Mouse (Mus musculus) limb, embryonic 10.5 days (tissue): ENCODE measurements at regions not wholly inside any gene's neighbourhood (a gene's known extent, or its start where the extent isn't known, plus 50 kb on each side); places are given as distances from the start of the nearest gene placed in this dataset.

Experiments
- DNase-seq: peaks from one replicate; pipeline ENCODE4 v3.0.0-alpha.2; 2017; ENCODE audit warnings: low spot score
- H3K27ac ChIP-seq: fragments of 300-500 bp; sonication (generic); 2 replicates; pipeline ENCODE4 v1.5.1; 2016; ENCODE audit warnings: mild to moderate bottlenecking
- H3K27me3 ChIP-seq: fragments of 300-500 bp; sonication (generic); 2 replicates; pipeline ENCODE4 v1.6.1; 2016; ENCODE audit warnings: low read depth, mild to moderate bottlenecking; ENCODE audit not compliant: poor library complexity, severe bottlenecking
- H3K36me3 ChIP-seq: fragments of 300-500 bp; sonication (generic); 2 replicates; pipeline ENCODE4 v1.6.1; 2016; ENCODE audit warnings: mild to moderate bottlenecking, moderate library complexity
- H3K4me1 ChIP-seq: fragments of 300-500 bp; sonication (generic); 2 replicates; pipeline ENCODE4 v1.6.1; 2016
- H3K4me3 ChIP-seq: fragments of 300-500 bp; sonication (generic); 2 replicates; pipeline ENCODE4 v1.5.1; 2016; ENCODE audit warnings: mild to moderate bottlenecking, moderate library complexity
- H3K9me3 ChIP-seq: fragments of 300-500 bp; sonication (generic); replicated peaks from 2 replicates; pipeline ENCODE4 v1.6.1; 2016; ENCODE audit warnings: mild to moderate bottlenecking
- WGBS: fragments of 180-500 bp; shearing (Covaris S2); methylation state at CpG from one replicate; pipeline ENCODE4 v1.1.7; 2016; 5-methylcytosine and 5-hydroxymethylcytosine counted together

DNA sequence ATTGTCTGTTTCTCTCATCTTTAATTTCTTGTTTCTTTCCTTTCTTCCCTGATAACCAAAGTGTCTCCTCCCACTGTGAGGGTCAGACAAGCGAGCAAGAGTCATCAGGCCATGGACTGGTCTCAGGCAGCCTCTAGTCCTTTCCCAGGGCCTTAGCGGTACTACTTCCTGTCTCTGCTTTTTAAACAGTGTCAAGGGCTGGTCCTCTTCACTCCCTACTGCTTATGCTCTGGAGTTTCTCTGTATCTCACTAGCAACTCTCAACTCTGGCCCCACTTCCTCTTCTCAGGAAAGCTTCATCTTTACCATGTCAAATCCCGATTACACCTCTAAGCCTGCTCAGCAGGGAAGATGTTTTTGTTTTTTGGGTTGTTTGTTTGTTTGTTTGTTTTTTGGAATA lies 124.1 kb downstream of the Pten start:
- Histone ChIP-seq H3K27me3 (no peaks in the 10 kb centered on the region), H3K9me3 (no peaks in the 10 kb centered on the region), H3K4me3 (no peak overlapping the region), H3K36me3 (no peaks in the 10 kb centered on the region), H3K4me1 (peaks cover 17% of the 10 kb centered on the region), H3K27ac (no peak overlapping the region)
- DNase-seq = no peak
- whole genome bisulfite sequencing = 83% methylated on average over 3 of the region's 3 CpGs

DNA sequence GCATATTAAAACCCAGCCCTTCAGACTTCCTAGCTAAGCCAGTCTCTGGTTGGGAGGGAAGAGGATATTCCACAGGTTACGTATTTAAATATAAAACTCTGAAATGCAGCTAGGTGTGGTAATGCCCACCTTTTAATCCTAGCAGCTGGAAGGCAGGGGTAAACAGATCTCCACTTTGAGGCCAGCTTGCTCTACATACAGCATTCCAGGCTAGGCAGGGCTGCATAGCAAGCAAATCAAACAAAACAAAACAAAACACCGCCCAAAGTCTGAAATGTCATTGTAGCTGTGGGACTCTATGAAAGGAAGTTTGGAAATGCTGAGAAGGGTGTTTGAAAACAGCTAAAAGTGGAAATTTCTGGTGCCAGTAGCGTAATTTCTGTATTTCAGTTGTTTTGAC lies 127.0 kb downstream of the Pten start:
- H3K4me1 ChIP-seq = peaks cover 20% of the 10 kb centered on the region

DNA sequence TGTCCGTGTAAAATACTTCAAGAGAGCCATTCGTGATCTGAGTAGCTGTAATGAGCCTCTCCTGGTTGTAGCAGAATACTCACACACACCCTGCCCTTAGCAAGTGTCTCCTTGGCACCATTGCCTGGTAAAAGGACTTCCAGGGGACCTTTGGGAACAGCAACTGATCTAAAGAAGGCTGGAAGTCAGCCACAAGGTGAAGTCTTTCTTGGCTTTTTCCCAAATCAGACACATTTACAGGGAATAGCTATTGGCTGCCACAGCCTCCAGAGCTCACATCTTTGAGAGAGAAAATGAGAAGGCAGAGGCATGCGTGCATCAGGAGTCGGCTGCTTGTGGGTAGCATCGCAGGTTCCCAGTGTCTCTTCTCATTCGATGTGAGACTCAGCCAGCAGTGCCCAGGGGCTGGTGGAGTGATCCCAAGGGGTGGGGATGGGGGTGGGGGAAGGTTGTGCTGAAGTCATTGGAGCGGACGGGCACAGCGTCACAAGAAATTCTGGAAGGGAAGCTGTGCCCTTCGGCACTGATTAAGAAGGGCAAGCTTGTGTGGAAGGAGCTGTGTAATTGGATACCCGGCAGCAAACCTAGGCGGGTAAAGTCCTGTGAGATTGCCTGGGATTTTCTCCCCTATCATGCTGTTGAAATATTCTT lies 128.3 kb downstream of the Pten start:
- DNase-seq = no peak
- H3K27ac ChIP-seq = no peak overlapping the region
- H3K9me3 ChIP-seq = no peaks in the 10 kb centered on the region
- WGBS = 47% methylated on average over 12 of the region's 12 CpGs
- no peak overlapping the region for H3K4me3 ChIP-seq
- H3K4me1 ChIP-seq = peaks cover 20% of the 10 kb centered on the region
- no peaks in the 10 kb centered on the region for H3K27me3 ChIP-seq
- no peaks in the 10 kb centered on the region for H3K36me3 ChIP-seq

More for the DNA sequence above, 127.0 kb downstream of the Pten start:
- Histone ChIP-seq H3K4me3 (no peak overlapping the region), H3K36me3 (no peaks in the 10 kb centered on the region), H3K27ac (no peak overlapping the region), H3K27me3 (no peaks in the 10 kb centered on the region), H3K9me3 (no peaks in the 10 kb centered on the region)
- 84% methylated on average over 3 of the region's 3 CpGs for WGBS
- DNase-seq = no peak

DNA sequence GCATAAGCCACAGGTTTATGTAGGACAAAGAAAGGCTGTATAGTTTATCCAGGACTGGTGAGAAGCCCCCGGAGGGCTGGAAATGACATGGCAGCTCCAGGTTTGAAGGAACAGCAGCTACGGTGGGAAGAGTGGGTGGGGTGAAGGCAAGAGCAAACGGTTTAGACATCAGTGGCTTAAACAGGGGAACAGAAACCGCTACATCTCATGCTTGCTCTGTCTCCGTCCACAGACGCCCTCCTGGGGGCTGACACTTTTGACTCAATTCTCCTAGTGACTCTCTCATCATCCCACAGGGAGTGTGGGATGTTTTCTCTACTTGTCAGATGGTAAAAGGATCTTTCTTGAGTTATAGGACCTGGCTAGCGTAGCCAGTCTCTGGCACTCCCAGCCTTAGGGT lies 129.9 kb downstream of the Pten start:
- H3K4me1 ChIP-seq = peaks cover 20% of the 10 kb centered on the region
- 77% methylated on average over 7 of the region's 7 CpGs for WGBS

DNA sequence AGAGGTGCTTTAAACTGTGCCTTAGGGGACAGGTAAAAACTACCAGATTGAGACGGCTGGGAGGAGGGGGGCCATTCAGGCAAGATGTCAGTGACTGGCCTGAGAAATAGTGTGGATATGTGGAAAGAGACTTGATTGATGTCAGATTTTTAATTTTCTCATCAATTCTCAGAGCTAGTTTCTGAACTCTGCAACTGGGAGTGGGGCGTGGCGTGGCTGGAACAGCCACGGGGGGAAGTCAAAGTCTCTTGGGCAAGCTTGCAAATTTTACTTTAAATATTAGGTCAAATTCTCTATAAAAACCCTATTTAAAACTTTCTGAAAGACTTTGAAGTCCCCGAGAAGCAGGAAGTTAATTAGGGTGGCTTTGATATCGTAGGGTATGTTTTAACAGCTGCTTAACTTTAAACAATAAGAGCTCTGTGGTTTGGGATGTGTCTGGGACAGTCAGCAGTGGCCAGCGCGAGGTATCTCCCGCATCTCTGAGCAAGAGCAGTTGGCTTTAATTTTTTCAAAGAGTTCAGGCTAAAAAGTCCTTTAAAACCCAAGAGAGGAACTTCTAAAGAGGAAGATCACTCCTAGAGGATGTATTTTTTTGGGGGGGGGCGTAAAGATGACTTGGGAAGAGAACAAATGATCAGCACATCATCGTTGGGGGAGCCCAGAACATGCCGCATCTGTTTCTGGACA lies 131.5 kb downstream of the Pten start:
- Histone ChIP-seq H3K27me3 (no peaks in the 10 kb centered on the region), H3K27ac (no peak overlapping the region), H3K9me3 (no peaks in the 10 kb centered on the region), H3K4me1 (peaks cover 20% of the 10 kb centered on the region), H3K36me3 (no peaks in the 10 kb centered on the region), H3K4me3 (no peak overlapping the region)
- WGBS = 64% methylated on average over 12 of the region's 12 CpGs
- DNase-seq = no peak

More for the DNA sequence above, 129.9 kb downstream of the Pten start:
- Histone ChIP-seq H3K36me3 (no peaks in the 10 kb centered on the region), H3K27ac (no peak overlapping the region), H3K9me3 (no peaks in the 10 kb centered on the region), H3K27me3 (no peaks in the 10 kb centered on the region), H3K4me3 (no peak overlapping the region)
- no peak for DNase-seq

DNA sequence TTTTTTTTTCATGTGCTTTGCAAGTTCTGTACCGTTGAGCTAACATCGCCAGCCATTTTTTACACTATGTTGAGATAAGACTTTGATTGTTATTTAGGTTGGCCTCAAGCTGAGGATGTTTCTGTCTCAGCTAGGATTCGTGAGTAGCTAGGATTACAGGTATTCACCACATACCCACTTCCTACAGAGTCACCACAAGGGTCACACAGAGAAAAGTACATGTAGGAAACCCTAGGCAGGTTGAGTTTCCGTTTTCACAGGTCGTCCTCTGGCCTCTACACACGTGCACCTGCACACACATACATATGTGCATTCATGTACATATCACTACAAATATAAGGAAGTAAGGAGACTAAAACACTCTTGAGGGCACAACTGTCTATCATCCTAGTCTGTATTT lies 133.5 kb downstream of the Pten start:
- Histone ChIP-seq H3K27me3 (no peaks in the 10 kb centered on the region), H3K36me3 (no peaks in the 10 kb centered on the region), H3K27ac (no peak overlapping the region), H3K4me3 (no peak overlapping the region), H3K9me3 (no peaks in the 10 kb centered on the region), H3K4me1 (peaks cover 9% of the 10 kb centered on the region)
- 90% methylated on average over 6 of the region's 6 CpGs for WGBS
- no peak for DNase-seq

DNA sequence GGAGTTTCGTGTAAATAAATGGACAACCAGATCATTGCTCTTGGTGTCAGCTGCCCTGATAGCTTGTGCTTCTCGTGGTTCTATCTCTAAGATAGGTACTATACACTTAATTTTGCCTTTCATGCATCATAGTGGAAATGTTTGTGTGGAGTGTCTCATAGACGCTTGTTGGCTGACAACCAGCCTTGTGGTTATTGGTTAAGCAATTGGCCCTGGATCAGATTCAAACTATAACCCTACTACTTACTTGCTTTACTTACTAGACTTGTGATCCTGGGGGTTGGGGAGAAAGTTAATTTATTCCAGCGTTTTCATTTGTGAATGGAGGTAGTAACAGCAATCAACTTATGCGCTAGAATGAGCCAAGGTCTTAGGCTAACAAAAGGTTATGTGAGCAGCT lies 135.2 kb downstream of the Pten start:
- Histone ChIP-seq H3K27me3 (no peaks in the 10 kb centered on the region), H3K36me3 (no peaks in the 10 kb centered on the region), H3K4me3 (no peak overlapping the region), H3K9me3 (no peaks in the 10 kb centered on the region), H3K27ac (no peak overlapping the region), H3K4me1 (0 out of 2 replicates have a peak, but pooled peaks cover 3% of the 10 kb centered on the region)
- WGBS = 89% methylated on average over 5 of the region's 5 CpGs
- DNase-seq = no peak

DNA sequence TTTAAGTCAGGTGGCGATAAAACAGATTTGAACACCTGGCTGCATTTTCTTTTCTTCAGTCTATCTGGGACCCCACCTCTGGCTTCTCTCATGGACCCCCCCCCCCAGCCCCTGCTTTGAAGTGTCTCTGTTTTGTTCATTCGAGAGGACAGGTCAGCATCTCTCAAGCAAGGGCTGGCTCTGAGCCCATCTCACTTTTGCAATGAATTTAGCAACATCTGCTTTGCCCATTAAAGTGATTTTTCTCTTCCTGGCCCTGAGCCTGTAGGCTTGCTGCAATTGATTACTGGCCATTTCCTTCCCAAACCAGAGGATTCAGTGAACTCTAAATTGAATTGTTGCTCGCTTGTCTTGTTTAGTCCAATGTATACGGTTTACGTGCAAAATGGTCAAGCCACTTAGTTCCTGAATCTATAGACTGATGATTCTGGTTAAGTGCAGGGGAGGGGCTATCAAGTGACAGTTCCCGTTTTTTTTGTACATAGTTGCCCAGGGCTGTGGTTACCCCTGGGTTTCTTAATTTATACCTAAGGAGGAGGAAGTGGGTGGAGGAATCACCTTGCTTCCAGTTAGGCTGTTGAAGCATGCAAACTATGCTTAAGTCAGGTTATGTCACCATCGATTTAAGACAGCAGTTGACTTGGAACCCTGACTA lies 146.3 kb downstream of the Pten start:
- WGBS = 58% methylated on average over 7 of the region's 7 CpGs
- Histone ChIP-seq H3K36me3 (no peaks in the 10 kb centered on the region), H3K4me1 (peaks cover 24% of the 10 kb centered on the region), H3K4me3 (no peak overlapping the region), H3K9me3 (no peaks in the 10 kb centered on the region), H3K27me3 (no peaks in the 10 kb centered on the region), H3K27ac (no peak overlapping the region)
- DNase-seq = no peak

DNA sequence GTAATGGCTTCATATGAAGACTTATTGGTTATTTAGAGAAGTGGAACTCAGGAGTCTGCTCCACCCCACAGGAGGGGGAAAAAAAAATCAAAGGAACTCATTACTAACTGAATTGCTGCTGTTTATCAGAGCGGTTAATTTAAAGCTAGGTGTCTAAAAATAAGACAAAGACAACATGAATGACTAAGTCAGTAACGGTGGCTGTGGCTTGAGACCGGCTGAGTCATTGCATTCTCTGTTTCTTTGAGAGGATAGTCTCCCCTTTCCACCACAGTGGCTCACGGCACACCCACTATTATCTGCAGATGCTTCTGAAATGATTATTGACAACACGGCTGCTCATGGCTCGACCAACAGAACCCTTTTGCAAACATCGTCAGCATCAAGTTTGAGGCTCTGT lies 147.2 kb downstream of the Pten start:
- no peaks in the 10 kb centered on the region for H3K36me3 ChIP-seq
- no peak for DNase-seq
- H3K9me3 ChIP-seq = no peaks in the 10 kb centered on the region
- no peak overlapping the region for H3K27ac ChIP-seq
- H3K27me3 ChIP-seq = no peaks in the 10 kb centered on the region
- WGBS = 88% methylated on average over 7 of the region's 7 CpGs
- H3K4me1 ChIP-seq = peaks cover 24% of the 10 kb centered on the region
- H3K4me3 ChIP-seq = no peak overlapping the region

DNA sequence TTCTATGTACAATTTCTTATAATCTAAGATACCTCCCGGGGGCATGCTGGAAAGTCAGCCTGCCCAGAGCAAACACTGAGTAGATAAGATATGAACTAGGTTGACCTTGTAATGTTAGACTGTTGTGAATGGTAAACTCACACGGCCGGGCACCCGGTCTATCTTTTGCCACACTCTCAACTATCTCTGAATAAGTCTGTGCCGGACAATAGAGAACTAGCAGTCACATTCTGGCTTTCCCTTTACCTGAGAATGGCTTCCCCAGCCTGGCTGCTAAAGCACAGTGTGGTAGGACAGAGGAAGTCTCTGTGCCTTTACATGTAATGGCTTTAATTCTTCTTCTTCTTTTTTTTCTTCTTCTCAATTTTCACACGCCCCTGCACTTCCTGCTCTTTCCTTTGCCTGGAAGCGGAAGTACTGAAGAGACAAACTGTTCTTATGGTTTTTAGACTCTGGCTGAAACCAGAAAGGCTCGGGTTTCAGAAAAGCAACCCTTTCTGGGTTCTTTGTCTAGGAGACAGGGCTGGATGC lies 148.7 kb downstream of the Pten start:
- 73% methylated on average over 8 of the region's 8 CpGs for WGBS
- H3K27ac ChIP-seq = peak overlapping the region; percentile 42

DNA sequence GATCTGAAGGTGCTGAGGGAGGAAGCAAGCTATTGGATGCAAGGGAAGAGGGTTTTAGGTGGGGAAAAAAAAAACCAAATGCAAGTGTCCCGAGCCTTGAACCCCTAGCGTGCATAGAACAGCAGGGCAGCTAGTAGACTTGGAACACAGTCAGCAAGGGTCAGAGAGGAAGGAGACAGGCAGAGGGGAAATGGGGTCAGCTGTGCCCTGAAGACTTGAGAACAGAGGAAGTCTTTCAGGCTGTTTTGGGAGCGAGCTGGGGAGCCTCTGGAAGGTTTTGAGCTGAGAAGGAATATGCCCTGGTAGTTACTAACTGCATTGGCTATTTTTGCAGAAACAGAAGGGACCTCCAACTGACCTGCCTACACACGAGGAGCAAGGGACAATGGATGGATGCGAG lies 149.5 kb downstream of the Pten start:
- Histone ChIP-seq H3K27me3 (no peaks in the 10 kb centered on the region), H3K36me3 (no peaks in the 10 kb centered on the region), H3K4me1 (peaks cover 24% of the 10 kb centered on the region), H3K4me3 (no peak overlapping the region), H3K27ac (no peak overlapping the region; the same call in 1 of the 2 replicates), H3K9me3 (no peaks in the 10 kb centered on the region)
- no peak for DNase-seq
- WGBS = 71% methylated on average over 5 of the region's 5 CpGs

More for the DNA sequence above, 148.7 kb downstream of the Pten start:
- DNase-seq = no peak
- Histone ChIP-seq H3K4me3 (no peak overlapping the region), H3K4me1 (peaks cover 24% of the 10 kb centered on the region), H3K36me3 (no peaks in the 10 kb centered on the region), H3K9me3 (no peaks in the 10 kb centered on the region), H3K27me3 (no peaks in the 10 kb centered on the region)

DNA sequence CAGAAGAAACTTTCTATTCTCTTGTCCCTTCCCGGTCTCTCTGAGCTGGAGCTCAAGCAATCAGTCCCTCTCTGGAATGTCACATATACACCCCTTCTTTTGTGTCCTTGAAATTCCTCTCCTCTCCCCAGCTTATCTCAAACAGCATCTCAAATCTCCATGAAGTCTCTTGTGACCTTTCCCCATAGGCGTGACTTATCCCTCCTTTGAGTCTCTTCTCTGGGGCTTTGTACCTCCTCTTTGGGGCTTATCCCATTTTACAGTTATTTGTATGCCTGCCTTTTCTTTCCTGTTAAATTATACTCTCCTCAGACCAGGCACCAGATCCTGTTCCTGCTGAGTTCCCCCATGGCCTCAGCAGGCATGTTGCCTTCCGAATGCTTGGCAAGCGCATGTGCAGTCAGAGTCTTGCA lies 152.8 kb downstream of the Pten start:
- WGBS = 73% methylated on average over 4 of the region's 4 CpGs
- H3K27ac ChIP-seq = no peak overlapping the region
- H3K4me3 ChIP-seq = no peak overlapping the region
- DNase-seq = no peak
- no peaks in the 10 kb centered on the region for H3K9me3 ChIP-seq
- H3K4me1 ChIP-seq = peaks cover 12% of the 10 kb centered on the region
- no peaks in the 10 kb centered on the region for H3K27me3 ChIP-seq
- no peaks in the 10 kb centered on the region for H3K36me3 ChIP-seq

DNA sequence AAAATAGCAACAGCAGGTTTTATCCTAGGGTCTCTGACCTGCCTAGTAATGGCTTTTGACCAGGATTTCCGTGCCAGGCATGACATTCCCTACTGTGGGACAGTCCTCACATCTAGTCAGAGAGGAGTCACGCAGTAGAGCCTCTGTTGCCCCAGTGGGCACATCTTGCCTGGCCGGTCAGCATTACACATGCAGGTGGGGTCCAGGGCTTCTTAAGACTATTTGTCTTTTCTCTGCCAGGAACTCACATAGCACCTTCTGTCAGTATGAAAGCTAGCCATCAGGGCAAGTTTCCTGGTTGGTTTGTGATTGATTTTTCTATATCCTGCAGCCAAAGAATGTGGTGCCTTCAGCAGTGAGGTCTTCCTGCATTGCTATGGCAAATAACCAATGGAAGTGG lies 155.0 kb downstream of the Pten start:
- no peak for DNase-seq
- Histone ChIP-seq H3K27ac (no peak overlapping the region), H3K36me3 (no peaks in the 10 kb centered on the region), H3K4me3 (no peak overlapping the region), H3K27me3 (no peaks in the 10 kb centered on the region), H3K4me1 (no peaks in the 10 kb centered on the region), H3K9me3 (no peaks in the 10 kb centered on the region)
- WGBS = 84% methylated on average over 3 of the region's 3 CpGs
